Mouse (Mus musculus) G1E (cell line): ENCODE measurements around the gene Adprhl1. TPM values are rescaled to one million over a fixed set of nuclear protein-coding genes. Genes with fewer than 3 reads are reported as not detected.
A peak's percentile ranks its signal among the peaks of the same experiment; 100 is the strongest.

Source experiments
- ATAC-seq: 2 replicates; pipeline ENCODE4 v1.8.0; 2016; ENCODE audit warnings: mild to moderate bottlenecking; ENCODE audit not compliant: insufficient number of reproducible peaks, poor library complexity, low FRiP score, severe bottlenecking; ENCODE audit errors: extremely low read depth
- DNase-seq: peaks from one replicate; pipeline ENCODE4 v3.0.0; 2012; ENCODE audit warnings: low spot score
- H3K27me3 ChIP-seq: 2 replicates; pipeline ENCODE4 v1.6.1; 2012; ENCODE audit warnings: mild to moderate bottlenecking, low read length, inconsistent platforms; ENCODE audit not compliant: insufficient read depth
- H3K36me3 ChIP-seq: replicated peaks from 2 replicates; pipeline ENCODE3; 2012; ENCODE audit warnings: mild to moderate bottlenecking, inconsistent platforms
- H3K4me1 ChIP-seq: 2 replicates; pipeline ENCODE4 v1.6.1; 2012; ENCODE audit warnings: low read depth, low read length, inconsistent platforms, mixed read lengths; ENCODE audit not compliant: insufficient read depth
- H3K4me3 ChIP-seq: 2 replicates; pipeline ENCODE4 v1.5.1; 2012; ENCODE audit warnings: low read depth, mild to moderate bottlenecking, inconsistent platforms, low read length, moderate library complexity, mixed read lengths
- H3K9me3 ChIP-seq: replicated peaks from 2 replicates; pipeline ENCODE4 v1.6.1; 2012; ENCODE audit warnings: inconsistent platforms
- CTCF ChIP-seq: IDR thresholded peaks from 2 replicates; pipeline ENCODE4 v1.5.1; 2012; ENCODE audit warnings: low read depth, low read length, inconsistent platforms, mixed read lengths
- GATA1 ChIP-seq: IDR thresholded peaks from 2 replicates; pipeline ENCODE4 v1.6.1; 2012; ENCODE audit warnings: borderline replicate concordance, low read length, inconsistent platforms, mixed read lengths
- GATA2 ChIP-seq: IDR thresholded peaks from 2 replicates; pipeline ENCODE4 v1.6.1; 2012; ENCODE audit warnings: low read depth, low read length, inconsistent platforms, borderline replicate concordance
- POLR2AphosphoS5 ChIP-seq: IDR thresholded peaks from 2 replicates; pipeline ENCODE4 v1.6.1; 2012; ENCODE audit warnings: low read depth, low read length, inconsistent platforms; ENCODE audit not compliant: insufficient replicate concordance
- TAL1 ChIP-seq: conservative IDR thresholded peaks from 2 replicates; pipeline ENCODE4 v1.6.1; 2012; ENCODE audit warnings: low read depth, low read length, inconsistent platforms, mixed read lengths
- polyA plus RNA-seq: library from polyadenylated mRNA; stranded (reverse); fragments of >175 nt; gene quantifications from 2 replicates; pipeline ENCODE4 v1.2.3, GENCODE M21; 2012
- total RNA-seq, 2 experiments: library from RNA; stranded (forward) in 1 of 2; stranded (reverse) in 1 of 2; fragments of 200-1000 nt in 1 of 2; fragments of >200 nt in 1 of 2; fragmentation: Nextera tagmentation in 1 of 2; gene quantifications; 2 replicates each; pipeline ENCODE4 v1.2.3; 2014 to 2017

Adprhl1 gene
- total and polyA plus RNA-seq, 3 experiments: 0.22 TPM; not detected in 2

DNA sequence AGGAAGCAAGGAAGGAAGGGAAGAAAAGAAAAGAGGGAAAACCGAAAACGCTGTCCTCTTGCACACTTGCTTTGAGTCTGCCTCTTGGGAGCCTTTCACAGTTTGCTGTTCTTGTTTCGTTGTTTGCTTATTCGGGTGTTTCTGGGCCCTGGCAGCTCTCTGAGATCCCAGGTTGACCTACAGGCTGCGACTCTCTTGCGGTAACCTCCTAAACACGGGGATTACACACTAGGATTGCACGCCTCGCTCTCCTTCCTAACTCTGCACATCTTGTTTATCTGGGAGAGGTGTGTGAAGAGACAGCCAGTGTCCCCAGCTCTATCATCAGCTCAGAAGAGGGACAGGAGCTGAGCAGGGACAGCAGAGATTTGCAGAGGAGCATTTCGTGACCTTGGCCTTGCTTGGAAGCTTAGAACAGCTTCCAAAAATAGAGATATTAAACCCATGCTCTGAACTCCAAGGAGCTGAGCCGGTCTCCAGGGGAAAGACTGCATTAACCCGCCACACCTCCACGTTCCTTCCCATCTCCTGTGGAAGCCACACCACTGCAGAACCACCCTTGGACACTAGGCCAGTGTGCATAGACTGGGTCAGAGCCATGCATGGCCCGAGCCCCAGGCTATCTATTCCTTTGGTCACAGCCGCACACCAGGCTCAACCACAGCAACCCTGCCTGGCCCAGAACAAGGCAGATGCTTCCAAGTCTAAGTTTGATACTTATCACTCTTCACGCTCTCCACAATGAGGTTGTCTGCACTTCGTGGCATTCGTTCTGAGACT is 72.9 kb downstream of the Adprhl1 start:
- ATAC-seq (peak; percentile 67; the same call in 1 of the 2 replicates), DNase-seq (no peak)
- no peak for TF ChIP-seq GATA2
- no peak for TF ChIP-seq POLR2AphosphoS5
- no peak for TF ChIP-seq CTCF
- TF ChIP-seq TAL1: no peak; the same call in 1 of the 2 replicates
- no peak for TF ChIP-seq GATA1
- Histone ChIP-seq H3K27me3 (no peaks in the 10 kb centered on the region), H3K36me3 (peaks cover 85% of the 10 kb centered on the region), H3K4me3 (peak overlapping the region; percentile 46; the same call in 1 of the 2 replicates), H3K4me1 (peaks cover 50% of the 10 kb centered on the region), H3K9me3 (no peaks in the 10 kb centered on the region)

DNA sequence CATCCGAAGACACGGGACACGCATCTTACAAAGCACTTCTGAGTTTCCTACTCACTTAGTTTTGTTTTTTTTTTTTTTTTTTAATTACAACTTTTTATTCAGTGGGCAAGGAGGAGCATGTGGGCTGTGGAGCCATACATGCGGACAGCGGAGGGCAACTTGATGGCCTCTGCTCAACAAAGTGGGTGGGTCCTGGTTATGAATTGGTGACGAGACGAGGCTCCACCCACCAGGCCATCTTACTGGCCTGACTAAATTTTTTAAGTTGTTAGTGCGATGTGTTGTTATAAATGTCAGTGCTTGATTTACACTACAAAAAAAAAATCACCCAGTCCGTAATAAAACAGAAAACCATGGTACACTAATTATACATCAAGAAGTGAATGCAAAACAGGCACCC is 73.6 kb downstream of the Adprhl1 start:
- TF ChIP-seq GATA1: no peak
- TF ChIP-seq TAL1: no peak
- no peak for TF ChIP-seq POLR2AphosphoS5
- ATAC-seq (no peak), DNase-seq (no peak)
- Histone ChIP-seq H3K9me3 (no peaks in the 10 kb centered on the region), H3K27me3 (no peaks in the 10 kb centered on the region), H3K4me1 (peaks cover 50% of the 10 kb centered on the region), H3K4me3 (no peak overlapping the region), H3K36me3 (peaks cover 85% of the 10 kb centered on the region)

DNA sequence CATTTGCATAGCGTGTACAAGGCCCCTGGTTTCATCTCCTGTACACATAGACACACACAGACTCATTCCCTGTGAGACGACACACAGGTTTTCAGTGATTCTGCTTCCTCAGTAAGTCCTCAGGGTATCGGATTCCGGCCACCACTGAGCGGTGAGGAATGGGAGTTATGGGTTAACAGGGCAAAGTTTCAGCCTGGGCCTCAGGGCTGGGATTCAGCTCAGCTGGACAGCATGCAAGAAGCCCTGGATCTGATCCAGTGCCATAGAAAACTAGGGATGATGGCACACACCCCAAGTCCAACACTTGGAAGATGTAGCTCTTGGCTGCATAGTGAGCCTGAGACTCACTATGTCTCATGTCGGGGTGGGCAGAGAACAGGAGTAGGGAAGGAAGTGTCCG is 74.0 kb downstream of the Adprhl1 start:
- no peak for ATAC-seq
- TF ChIP-seq CTCF (no peak), GATA2 (no peak), GATA1 (no peak), TAL1 (no peak), POLR2AphosphoS5 (no peak)
- H3K36me3 ChIP-seq: peaks cover 85% of the 10 kb centered on the region
- no peak overlapping the region for H3K4me3 ChIP-seq
- H3K4me1 ChIP-seq: peaks cover 50% of the 10 kb centered on the region
- no peaks in the 10 kb centered on the region for H3K9me3 ChIP-seq
- no peaks in the 10 kb centered on the region for H3K27me3 ChIP-seq
- DNase-seq: no peak

DNA sequence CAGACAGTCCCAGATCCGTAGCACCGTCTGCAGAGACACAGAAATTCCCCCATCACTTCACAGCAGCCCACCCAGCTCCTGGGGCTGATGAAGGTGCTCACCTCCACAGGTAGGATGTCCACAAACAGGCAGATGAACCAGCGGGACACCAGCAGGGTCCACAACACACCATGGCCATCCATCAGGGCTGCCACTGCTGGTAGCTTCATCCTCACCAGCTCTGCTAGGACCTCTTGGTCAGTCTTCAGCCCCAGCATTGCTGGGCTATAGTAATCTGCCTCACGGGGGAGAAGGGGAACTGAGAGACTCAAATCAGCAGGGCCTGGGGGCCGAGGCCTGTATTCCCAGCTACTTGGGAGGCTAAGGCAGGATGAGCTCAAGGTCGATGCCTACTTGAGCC is 74.5 kb downstream of the Adprhl1 start:
- no peak for ATAC-seq

DNA sequence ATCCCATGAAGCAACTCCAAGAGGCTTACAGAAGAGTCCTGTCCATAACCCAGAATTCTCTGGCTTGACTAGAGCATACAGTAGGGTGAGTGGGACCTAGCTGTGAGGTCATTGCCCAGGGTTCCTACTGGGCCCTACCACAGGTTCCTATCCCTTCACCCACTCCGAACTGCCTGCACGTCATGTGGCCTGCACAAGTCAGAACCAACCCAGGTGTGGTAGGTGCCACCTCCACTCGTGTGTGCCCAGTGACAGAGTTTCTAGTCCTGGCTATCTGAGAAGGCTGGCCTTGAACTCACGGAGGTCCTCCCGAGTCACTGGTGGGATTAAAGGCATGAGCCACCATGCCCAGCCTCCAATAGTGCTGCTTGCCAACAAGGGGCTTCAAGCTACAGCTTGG is 75.8 kb downstream of the Adprhl1 start:
- Histone ChIP-seq H3K27me3 (no peaks in the 10 kb centered on the region), H3K4me1 (peaks cover 52% of the 10 kb centered on the region), H3K36me3 (peaks cover 87% of the 10 kb centered on the region), H3K4me3 (no peak overlapping the region), H3K9me3 (no peaks in the 10 kb centered on the region)
- TF ChIP-seq GATA2 (no peak), TAL1 (no peak), POLR2AphosphoS5 (no peak), GATA1 (no peak), CTCF (no peak)
- DNase-seq (no peak), ATAC-seq (no peak)

More for the DNA sequence above, 74.5 kb downstream of the Adprhl1 start:
- Histone ChIP-seq H3K9me3 (no peaks in the 10 kb centered on the region), H3K4me3 (no peak overlapping the region), H3K27me3 (no peaks in the 10 kb centered on the region), H3K4me1 (peaks cover 49% of the 10 kb centered on the region), H3K36me3 (peaks cover 85% of the 10 kb centered on the region)
- TF ChIP-seq GATA2 (no peak), GATA1 (no peak), TAL1 (no peak), POLR2AphosphoS5 (no peak), CTCF (no peak)
- DNase-seq: no peak

DNA sequence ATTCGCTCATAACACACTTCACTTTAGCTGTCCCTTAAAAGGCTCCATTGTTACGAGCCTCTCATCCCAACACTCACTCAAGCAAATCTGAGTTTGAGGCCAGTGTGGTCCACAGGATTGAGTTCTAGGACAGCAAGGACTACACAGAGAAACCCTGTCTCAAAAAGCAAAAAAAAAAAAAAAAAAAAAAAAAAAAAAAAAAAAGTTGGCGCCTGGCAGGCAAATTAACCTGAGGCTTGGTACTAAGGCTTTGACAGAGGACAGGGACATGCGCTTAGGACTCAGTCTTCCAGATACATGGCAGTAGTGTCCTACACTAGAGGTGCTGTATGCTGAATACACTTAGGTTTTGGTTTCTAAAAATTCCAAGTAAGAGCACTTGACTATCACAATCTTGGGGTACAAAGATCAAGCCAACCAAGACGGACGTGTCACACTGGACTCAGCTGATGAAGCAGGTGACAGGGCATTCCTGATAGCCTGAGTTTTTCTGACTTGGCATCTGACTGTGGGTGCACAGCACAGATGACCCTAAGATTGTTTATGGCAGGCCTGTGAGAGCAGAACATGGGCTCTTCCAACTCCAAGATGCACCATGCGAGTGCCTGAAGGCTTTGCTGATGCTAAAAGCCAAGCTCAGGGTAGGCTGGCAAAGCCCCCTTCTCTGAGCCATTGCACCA is 76.6 kb downstream of the Adprhl1 start:
- no peak for ATAC-seq
- no peak for DNase-seq
- Histone ChIP-seq H3K9me3 (no peaks in the 10 kb centered on the region), H3K27me3 (no peaks in the 10 kb centered on the region), H3K36me3 (peaks cover 87% of the 10 kb centered on the region), H3K4me3 (no peak overlapping the region), H3K4me1 (peaks cover 46% of the 10 kb centered on the region)
- TF ChIP-seq GATA1: no peak
- TF ChIP-seq POLR2AphosphoS5: no peak
- TF ChIP-seq TAL1: no peak
- no peak for TF ChIP-seq GATA2
- no peak for TF ChIP-seq CTCF
